Mouse (Mus musculus): Measurements from ENCODE around the gene Mthfsl.
"Not testable (repeated sequence)": the region's sequence is repeated elsewhere in the genome, so short reads cannot be mapped to it uniquely, and the experiment has no call there.

- TF ChIP-seq GATA1 (IDR thresholded peaks at IDR 0.05; ENCODE audit: borderline replicate concordance, low read length); FLI1 (IDR thresholded peaks at IDR 0.05; ENCODE audit: low read length): not testable (repeated sequence)
These were observed 15.2 kb upstream of the Mthfsl start for GRCm38 (mm10) chr9:88735289-88735688.

Measured in megakaryocyte, embryonic 14.5 days (primary cell).